Mouse (Mus musculus): ENCODE results near the gene Rps24. TPM values are rescaled to one million over a fixed set of nuclear protein-coding genes. Genes with fewer than 3 reads are reported as not detected.

Gene Rps24
- polyA plus RNA-seq, 1 experiment from 2014 or later, result 1,350 TPM

Other genes with a start within 250 kb of the Rps24 start
- 35.9 and 36.0 TPM in 2 replicates for gene Dlg5, start 241.2 kb upstream of the Rps24 start, polyA plus RNA-seq (2014; fragmentation: Nextera tagmentation; extraction: Ambion mirVana)
- not detected in 2 replicates for gene E330034G19Rik, start 193.9 kb upstream of the Rps24 start, polyA plus RNA-seq (2014; fragmentation: Nextera tagmentation; extraction: Ambion mirVana)
- gene Polr3a, start 67 bp upstream of the Rps24 start, polyA plus RNA-seq (2014; fragmentation: Nextera tagmentation; extraction: Ambion mirVana), result 15.5 and 17.3 TPM in 2 replicates